Mouse (Mus musculus) layer of hippocampus, adult 2 months (tissue): ENCODE results near the gene Slfn5. TPM values are rescaled to one million over a fixed set of nuclear protein-coding genes. Genes with fewer than 3 reads are reported as not detected.
"Not testable (repeated sequence)": the region's sequence is repeated elsewhere in the genome, so short reads cannot be mapped to it uniquely, and the experiment has no call there.

Experiments
- DNase-seq, 2 experiments: peaks; one replicate each; pipeline ENCODE4 v3.0.0; 2022; ENCODE audit warnings: low spot score in 2 of 2
- H3K27ac ChIP-seq: fragments of 200-600 bp; 2 replicates; pipeline ENCODE4 v1.8.1; 2022
- H3K4me3 ChIP-seq: fragments of 200-600 bp; 2 replicates; pipeline ENCODE4 v1.8.1; 2022; ENCODE audit warnings: mild to moderate bottlenecking
- CTCF ChIP-seq: fragments of 200-600 bp; conservative IDR thresholded peaks from 2 replicates; pipeline ENCODE4 v1.8.1; 2022; ENCODE audit warnings: antibody characterized with exemption, mild to moderate bottlenecking, moderate library complexity
- total RNA-seq, 2 experiments: library from RNA; stranded (reverse); gene quantifications; 2 replicates each; pipeline ENCODE4 v1.2.3; 2021

Gene Slfn5
- total RNA-seq, 2 experiments from 2014 or later: 2.5 to 4.0 TPM

- no peak overlapping the region for H3K4me3 ChIP-seq
- TF ChIP-seq CTCF: no peak
- no peak for DNase-seq
- H3K27ac ChIP-seq: no peak overlapping the region
Observed at GRCm38 (mm10) chr11:82928897-82929632, 22.1 kb upstream of the Slfn5 start.

- no peak for TF ChIP-seq CTCF
- Histone ChIP-seq H3K27ac (no peak overlapping the region), H3K4me3 (no peak overlapping the region)
- DNase-seq: no peak
Observed at GRCm38 (mm10) chr11:82929633-82929950, 21.6 kb upstream of the Slfn5 start.

GRCm38 (mm10) chr11:82930391-82930955 is 20.7 kb upstream of the Slfn5 start:
- DNase-seq, H3K27ac ChIP-seq: not testable (repeated sequence)
- peak overlapping the region; percentile 48 for H3K4me3 ChIP-seq

- DNase-seq, H3K27ac ChIP-seq: not testable (repeated sequence)
- peak overlapping the region; percentile 48 for H3K4me3 ChIP-seq
Observed at GRCm38 (mm10) chr11:82931161-82931560, 20.0 kb upstream of the Slfn5 start.

- peak overlapping the region; percentile 48 for H3K4me3 ChIP-seq
- not testable (repeated sequence) for H3K27ac ChIP-seq, DNase-seq
Observed at GRCm38 (mm10) chr11:82931671-82932450, 19.3 kb upstream of the Slfn5 start.

- TF ChIP-seq CTCF: no peak
- Histone ChIP-seq H3K27ac (no peak overlapping the region), H3K4me3 (peak overlapping the region; percentile 48)
Observed at GRCm38 (mm10) chr11:82933186-82933585, 18.0 kb upstream of the Slfn5 start.

GRCm38 (mm10) chr11:82943336-82943735 is 7.8 kb upstream of the Slfn5 start:
- TF ChIP-seq CTCF: no peak
- Histone ChIP-seq H3K4me3 (no peak overlapping the region), H3K27ac (no peak overlapping the region)
- DNase-seq: no peak

More at GRCm38 (mm10) chr11:82933186-82933585, 18.0 kb upstream of the Slfn5 start:
- DNase-seq: no peak

GRCm38 (mm10) chr11:82945636-82946035 is 5.5 kb upstream of the Slfn5 start:
- H3K4me3 ChIP-seq: no peak overlapping the region
- no peak for DNase-seq
- TF ChIP-seq CTCF: no peak

GRCm38 (mm10) chr11:82947457-82947856 is 3.7 kb upstream of the Slfn5 start:
- no peak overlapping the region for H3K4me3 ChIP-seq
- H3K27ac ChIP-seq: no peak overlapping the region
- no peak for DNase-seq
- no peak for TF ChIP-seq CTCF

More at GRCm38 (mm10) chr11:82945636-82946035, 5.5 kb upstream of the Slfn5 start:
- no peak overlapping the region for H3K27ac ChIP-seq

GRCm38 (mm10) chr11:82949036-82949435 is 2.1 kb upstream of the Slfn5 start:
- Histone ChIP-seq H3K27ac (no peak overlapping the region), H3K4me3 (no peak overlapping the region)
- DNase-seq: no peak
- no peak for TF ChIP-seq CTCF

GRCm38 (mm10) chr11:82951865-82952611 is 889 bp downstream of the Slfn5 start:
- no peak for TF ChIP-seq CTCF
- Histone ChIP-seq H3K4me3 (peak overlapping the region; percentile 37), H3K27ac (peak overlapping the region; percentile 73)
- no peak for DNase-seq

- TF ChIP-seq CTCF: no peak
- H3K4me3 ChIP-seq: peak overlapping the region; percentile 37; the same call in 1 of the 2 replicates
- DNase-seq: no peak
- no peak overlapping the region; the same call in 1 of the 2 replicates for H3K27ac ChIP-seq
Observed at GRCm38 (mm10) chr11:82952612-82953542, 1.7 kb downstream of the Slfn5 start.
